Mouse (Mus musculus) liver, adult 2 months (tissue): Measurements from ENCODE around the gene Psrc1.

Experiments used
- CTCF ChIP-seq: fragments of 200-500 bp; IDR thresholded peaks from 2 replicates; pipeline ENCODE4 v1.5.1; 2011; ENCODE audit warnings: low read depth, low read length, control low read depth
- POLR2A ChIP-seq: fragments of 200-500 bp; IDR thresholded peaks from 2 replicates; pipeline ENCODE4 v1.6.1; 2011; ENCODE audit warnings: low read length, control low read depth; ENCODE audit not compliant: insufficient read depth; ENCODE audit errors: extremely low read depth

DNA sequence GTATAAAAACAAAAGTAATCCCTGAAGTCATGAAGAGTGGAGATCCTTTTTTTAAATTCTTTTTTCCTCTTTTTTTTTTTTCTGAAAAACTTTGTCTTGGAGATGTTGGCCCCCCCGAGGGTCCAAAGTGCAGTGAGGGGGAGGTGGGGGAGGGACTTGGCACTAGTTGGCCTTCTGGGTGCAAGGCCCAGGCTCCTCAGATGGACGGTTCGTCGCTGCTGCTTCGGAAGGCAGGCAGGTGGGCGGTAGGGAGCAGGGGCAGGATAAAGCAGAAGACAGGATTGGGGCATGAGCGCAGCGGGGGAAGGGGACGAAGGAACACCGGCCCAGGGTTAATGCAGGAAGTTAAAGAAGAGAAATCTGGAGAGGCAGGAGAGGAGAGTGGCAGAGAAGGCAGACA lies 8.7 kb downstream of the Psrc1 start:
- no peak for TF ChIP-seq CTCF
- TF ChIP-seq POLR2A, result no peak
